Mouse (Mus musculus) cerebellum, postnatal 25 days (tissue): Measurements from ENCODE around the gene Rbms1.

Experiments used
- DNase-seq, 2 experiments: peaks; one replicate each; pipeline ENCODE4 v3.0.0; 2021; ENCODE audit warnings: mixed read lengths in 2 of 2

Gene Rbms1

DNA sequence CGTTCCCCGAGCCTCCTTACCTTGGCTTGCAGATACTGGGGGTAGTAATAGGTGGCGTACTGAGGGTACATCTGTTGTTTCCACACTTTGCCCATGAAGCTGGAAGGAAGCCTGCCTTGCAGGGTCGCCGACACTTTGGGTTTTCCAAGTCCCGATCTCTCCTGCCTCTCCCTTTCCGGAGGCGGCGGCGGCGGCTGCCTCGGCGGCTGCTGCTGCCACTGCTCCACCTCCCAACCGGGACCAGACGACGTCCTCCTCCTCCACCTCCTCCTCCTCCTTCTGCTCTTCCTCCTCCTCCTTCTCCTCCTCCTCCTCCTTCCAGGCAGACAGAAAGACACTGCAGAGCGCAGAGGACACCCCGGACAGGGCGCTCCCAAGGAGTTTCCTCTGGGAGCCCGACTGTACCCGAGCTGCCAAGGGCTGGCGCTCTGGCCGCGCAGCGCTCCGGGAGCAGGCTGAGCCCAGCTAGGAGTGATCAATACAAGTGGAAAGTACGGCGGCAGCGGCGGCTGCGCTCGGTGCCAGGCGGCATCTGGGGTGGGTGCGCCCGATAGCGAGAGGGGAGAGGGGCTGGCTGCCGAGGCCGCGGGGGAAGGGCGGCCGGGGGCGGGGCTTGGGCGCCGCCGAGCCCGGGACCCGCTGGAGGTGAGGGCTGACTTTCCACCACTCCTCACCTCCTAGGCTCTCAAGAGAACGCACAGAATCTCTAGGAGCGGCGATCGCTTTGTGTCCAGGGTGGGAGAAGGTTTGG lies at the start of gene Rbms1:
Rbms1 (minus strand) TSS at position 522 of the 751 bp plus-strand sequence.
- peak; percentile 65 to 70 for DNase-seq

DNA sequence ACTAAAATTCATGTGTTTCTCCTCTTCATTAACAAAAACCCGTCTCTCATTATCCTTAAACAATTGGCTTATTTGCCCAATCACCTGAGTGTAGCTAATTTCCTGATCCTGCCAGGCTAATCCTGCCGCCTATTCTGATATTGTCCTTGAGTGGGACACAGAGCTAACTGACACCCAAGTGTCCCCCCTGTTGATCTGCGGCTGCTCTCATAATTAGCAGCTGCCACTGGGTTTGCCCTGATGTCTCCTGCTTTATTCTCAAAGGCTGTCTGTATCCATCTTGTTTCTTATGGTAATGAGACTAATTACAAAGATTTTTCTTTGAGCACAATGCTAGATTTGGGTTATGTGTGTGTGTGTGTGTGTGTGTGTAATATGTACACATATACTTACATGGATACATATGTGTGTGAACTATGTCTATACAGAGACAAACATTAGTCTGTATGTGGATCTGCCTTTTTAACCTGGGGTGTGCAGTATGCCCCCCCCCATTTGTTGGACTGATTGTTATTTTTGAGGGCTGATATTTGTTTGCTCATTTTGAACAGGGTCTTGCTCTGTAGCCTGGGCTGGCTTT lies 49.3 kb upstream of the Rbms1 start:
- DNase-seq: no peak

GRCm38 (mm10) chr2:60986286-60986685 lies 23.3 kb upstream of the Rbms1 start:
- no peak for DNase-seq

- DNase-seq: no peak
Measured at GRCm38 (mm10) chr2:60978538-60979313, 15.7 kb upstream of the Rbms1 start.

DNA sequence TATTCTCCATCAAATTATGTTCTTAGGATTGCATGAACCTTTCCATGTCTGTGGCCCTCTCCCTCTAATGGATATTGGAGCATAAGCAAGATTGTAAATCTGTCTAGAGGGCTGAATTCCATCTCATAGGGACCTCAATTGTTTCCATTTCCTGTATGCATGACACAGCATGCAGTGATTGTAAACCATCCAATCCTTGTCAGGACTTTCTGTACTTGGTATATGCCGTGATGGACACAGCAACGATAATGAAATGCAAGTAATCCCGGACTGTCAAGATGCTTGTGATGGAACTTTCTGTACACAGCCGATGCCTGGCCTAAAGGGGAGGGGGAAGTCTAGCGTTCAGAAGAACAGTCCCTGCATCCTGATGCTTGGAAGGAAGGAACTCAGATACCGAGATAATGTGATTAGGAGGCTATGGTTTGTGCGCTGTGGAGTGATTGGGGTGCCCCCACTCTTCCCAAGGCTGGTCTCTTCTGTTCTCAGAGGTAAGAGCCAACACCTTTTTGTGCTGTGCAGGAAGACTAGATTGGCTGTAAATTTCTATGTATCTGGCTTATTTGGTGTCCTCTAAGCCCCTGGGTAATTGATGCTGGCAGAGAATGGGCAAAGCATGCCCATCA lies 9.3 kb upstream of the Rbms1 start:
- no peak for DNase-seq

- peak in 1 of 2 experiments; percentile 7 for DNase-seq
Measured at GRCm38 (mm10) chr2:60963616-60964015, 624 bp upstream of the Rbms1 start.

GRCm38 (mm10) chr2:60962001-60962670 lies 856 bp downstream of the Rbms1 start:
- DNase-seq: peak; percentile 38 to 52

DNA sequence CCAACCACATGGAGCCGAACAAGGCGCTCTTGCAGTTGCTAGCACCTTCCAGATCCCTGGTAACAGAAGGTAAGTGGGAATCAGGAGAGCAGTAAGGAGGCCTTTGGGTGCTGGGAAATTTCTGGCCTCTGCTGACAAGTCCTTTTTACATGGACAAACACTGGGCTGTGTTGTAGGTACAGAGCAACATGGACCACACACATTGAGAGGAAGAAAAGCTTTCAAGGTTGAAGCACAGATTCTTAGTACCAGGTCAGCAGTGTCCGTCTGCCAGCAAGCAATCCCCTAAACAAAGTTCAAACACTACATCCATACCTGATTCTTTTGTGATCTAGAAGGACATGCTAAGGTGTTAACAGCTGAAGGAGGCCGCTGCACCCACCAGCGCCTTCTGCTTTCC lies 1.7 kb downstream of the Rbms1 start:
- DNase-seq: no peak

DNA sequence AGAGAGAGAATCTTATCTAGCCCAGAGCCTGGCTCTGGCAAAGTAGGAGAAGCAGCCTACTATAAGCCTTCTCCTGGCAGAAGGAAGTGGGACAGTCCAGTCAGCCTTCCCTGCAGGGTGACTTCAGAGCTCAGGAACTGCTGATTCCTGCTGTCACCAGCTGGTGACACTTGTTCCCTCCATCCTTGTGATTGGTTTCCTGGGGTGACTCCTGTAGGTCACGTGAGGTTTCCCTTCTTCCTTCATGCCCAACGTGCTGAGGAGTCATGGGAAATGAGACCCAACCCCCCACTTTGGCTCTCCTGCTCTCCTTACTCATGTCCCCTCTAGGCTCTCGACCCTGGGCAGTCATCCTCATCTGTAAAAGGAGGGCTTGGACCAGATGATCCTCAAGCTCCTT lies 14.8 kb downstream of the Rbms1 start:
- no peak for DNase-seq

DNA sequence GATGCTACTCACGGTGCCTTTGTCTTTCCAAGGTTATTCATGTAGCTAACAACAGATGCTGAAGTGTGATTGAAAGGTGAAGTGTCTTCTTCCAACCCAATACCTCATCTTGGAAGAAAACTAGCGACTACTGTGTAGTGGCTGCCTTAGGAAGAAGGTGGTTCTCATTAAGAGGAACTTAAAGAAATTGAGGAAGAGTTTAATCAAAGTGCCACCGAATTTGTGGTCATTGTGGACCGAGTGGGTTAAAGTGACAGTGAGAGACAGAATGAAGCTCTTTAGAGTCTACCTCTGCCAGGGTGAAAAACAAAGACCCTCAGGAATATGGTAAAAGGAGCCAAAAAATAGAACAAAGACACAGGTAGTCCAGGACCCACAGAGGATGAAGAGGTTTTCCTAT lies 15.2 kb downstream of the Rbms1 start:
- no peak for DNase-seq

GRCm38 (mm10) chr2:60940454-60940961 lies 22.5 kb downstream of the Rbms1 start:
- DNase-seq: no peak

DNA sequence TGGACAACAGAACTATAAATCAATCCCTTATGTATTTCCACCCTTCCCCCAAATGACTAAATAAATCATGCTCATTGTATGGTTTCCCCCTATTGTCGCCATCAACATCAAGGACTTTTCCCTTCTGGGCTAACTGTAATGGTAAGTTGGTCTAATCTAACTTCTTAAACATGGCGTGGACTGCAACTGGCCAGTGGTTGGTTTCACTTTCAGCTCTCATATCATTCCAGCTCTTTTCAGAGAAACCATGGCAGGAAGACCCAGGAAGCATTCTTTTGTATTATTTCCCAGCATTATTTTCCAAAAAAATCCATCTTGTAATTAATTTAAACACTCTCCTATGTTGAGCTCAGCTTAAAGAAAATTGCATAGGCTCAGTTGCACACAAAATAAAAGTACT lies 23.0 kb downstream of the Rbms1 start:
- no peak for DNase-seq

DNA sequence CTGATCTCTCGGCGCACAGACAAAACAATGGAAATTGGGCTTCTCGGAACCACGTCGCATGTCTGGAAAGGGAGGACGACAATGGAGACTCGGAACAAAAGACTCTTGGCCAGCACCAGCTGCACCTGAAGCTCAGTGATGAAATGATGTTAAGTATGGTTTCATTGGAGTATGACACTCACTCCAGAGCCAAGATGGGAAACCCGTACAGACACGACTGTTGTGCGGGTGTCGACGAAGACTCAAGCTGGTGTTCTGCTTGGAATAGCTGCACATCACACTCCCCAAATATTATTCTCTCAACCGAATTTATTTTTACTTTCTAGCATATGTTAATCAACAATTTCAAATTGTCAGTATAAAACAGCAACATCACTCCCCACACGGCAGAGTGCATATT lies 26.1 kb downstream of the Rbms1 start:
- DNase-seq: no peak

DNA sequence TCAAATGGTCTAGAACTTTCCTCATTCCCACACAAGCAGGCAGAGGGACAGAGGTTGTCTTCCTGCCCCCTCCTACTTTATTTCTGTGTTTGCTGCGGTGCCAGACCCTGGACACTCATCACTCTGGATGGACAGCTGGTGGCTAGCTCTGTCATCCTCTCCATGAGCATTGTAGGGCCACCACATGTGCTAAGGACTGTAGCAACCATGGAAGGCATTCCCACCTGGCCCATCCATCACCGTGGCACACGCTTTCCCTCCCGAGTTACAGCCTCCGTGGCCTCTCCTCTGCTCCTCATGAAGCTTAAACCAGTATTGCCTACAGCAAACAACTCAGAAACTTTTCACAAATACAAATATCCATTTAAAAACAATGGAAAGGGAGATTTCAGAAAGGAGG lies 34.0 kb downstream of the Rbms1 start:
- DNase-seq: no peak

DNA sequence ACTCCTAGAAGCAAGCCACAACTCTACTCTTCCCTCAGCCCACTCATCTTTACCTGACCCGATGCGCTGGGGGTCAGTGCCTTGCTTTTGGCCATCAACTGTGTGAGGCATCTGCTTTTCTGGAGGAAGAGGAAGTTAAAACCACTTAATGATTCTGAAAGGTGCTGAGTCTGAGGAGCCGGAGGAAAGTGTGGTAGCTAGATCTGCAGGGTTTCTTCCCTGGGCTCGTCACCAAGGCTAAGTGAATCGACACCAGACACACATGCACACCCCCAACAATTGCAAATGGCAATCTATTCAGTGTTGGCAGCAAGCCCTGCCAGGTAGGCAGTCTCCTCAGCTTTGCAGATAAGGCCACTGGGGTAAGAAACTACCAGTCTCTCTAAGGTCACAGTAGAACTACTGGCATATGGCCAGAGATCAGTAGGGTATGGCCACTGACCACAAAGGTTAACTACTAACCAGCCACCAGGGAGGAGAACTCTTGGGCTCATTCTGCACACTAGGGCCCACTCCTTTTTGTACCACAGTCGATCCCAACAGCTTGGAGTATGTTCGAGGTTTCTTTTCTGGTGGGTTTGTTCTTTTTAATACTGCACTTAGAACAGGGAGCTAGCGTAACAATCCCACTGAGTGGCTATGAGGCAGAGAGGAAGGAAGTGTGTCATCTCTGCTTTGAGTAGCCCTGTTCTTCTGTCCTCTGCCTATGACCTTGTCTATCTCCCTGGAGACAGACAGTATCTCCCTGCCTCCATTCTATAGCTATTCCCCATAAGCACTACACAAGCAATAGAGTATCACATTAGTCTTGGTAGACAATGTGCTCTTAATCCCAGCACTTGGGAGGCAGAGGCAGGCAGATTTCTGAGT lies 34.9 kb downstream of the Rbms1 start:
- DNase-seq: no peak

GRCm38 (mm10) chr2:60925063-60925462 lies 37.9 kb downstream of the Rbms1 start:
- no peak for DNase-seq

DNA sequence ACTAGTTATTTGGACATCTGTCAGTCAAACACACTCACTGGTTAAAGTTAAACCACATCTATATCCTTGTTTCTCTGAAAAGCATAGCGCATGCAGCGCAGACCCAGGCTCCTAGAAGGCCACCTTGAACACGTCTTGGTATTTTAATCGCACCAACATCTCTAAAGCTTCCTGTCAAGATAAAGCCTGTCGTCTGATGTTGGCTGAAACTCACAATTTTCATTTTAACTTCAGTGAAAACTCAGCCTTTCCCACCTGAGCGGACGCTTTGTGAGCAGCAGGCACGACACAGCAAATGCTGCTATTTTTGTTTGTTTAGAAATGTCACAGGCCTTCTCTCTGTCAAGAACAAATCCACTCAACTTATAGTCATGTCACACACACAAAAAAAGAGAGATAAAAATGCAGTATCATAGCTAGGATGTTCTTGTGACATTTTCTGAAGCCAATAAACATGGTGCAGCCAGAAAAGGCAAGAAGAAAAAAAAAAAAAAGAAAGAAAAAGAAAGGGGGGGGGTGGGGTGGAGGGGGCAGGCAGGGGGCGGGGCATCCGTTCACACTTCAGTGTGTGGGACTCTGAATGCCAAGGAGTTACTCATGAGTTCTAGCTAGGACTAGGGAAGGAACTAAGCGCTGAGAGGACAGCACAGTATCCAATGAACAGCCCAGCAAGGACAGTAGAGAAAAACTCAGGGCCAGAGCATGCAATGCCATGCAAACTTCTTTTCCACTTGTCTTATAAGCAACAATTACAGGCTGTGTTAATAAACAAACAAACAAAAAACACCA lies 39.0 kb downstream of the Rbms1 start:
- no peak for DNase-seq

- DNase-seq: no peak
Measured at GRCm38 (mm10) chr2:60923111-60923510, 39.9 kb downstream of the Rbms1 start.

DNA sequence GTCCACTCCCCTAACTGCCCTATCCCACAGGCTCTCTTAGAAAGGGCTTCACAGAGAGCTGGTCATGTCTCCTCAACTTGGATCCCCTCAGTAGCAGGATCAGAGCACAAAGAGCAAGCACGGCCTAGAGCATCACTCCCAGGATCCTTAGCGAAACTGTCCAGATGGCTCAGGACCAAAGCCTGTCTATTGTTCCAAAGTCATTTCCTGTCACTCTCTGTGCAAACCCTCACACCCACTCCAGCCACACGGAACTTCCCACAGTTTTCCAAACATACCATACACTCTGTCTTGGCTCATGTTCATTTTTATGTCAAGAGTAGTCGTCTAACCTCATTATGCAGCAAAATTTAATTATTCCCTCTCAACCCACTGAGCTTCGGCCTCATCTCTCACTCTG lies 40.6 kb downstream of the Rbms1 start:
- DNase-seq: peak; percentile 10 to 14

GRCm38 (mm10) chr2:60920076-60920475 lies 42.9 kb downstream of the Rbms1 start:
- DNase-seq: no peak

- no peak for DNase-seq
Measured at GRCm38 (mm10) chr2:60918401-60918800, 44.6 kb downstream of the Rbms1 start.
